Mouse (Mus musculus) heart, embryonic 11.5 days (tissue): ENCODE results near the gene Plcg2. TPM values are rescaled to one million over a fixed set of nuclear protein-coding genes. Genes with fewer than 3 reads are reported as not detected.

Source experiments
- ATAC-seq: fragments of 200-750 bp; cut with Nextera tagmentation; replicated peaks from 2 replicates; pipeline ENCODE4 v1.8.0; 2017; ENCODE audit warnings: moderate library complexity; ENCODE audit not compliant: insufficient number of reproducible peaks, low FRiP score, low TSS enrichment
- H3K27ac ChIP-seq: fragments of 300-500 bp; sonication (generic); 2 replicates; pipeline ENCODE4 v1.5.1; 2014; ENCODE audit warnings: mild to moderate bottlenecking, low read depth, low read length
- H3K27me3 ChIP-seq: fragments of 300-500 bp; sonication (generic); 2 replicates; pipeline ENCODE4 v1.6.1; 2014; ENCODE audit warnings: mild to moderate bottlenecking, low read length, mixed read lengths; ENCODE audit not compliant: control insufficient read depth, insufficient read depth
- H3K36me3 ChIP-seq: fragments of 300-500 bp; sonication (generic); 2 replicates; pipeline ENCODE4 v1.6.1; 2014; ENCODE audit warnings: mild to moderate bottlenecking, low read length, moderate library complexity, mixed read lengths; ENCODE audit not compliant: control insufficient read depth, insufficient read depth
- H3K4me1 ChIP-seq: fragments of 300-500 bp; sonication (generic); 2 replicates; pipeline ENCODE4 v1.6.1; 2014; ENCODE audit warnings: low read length; ENCODE audit not compliant: control insufficient read depth, insufficient read depth
- H3K4me2 ChIP-seq: fragments of 300-500 bp; sonication (generic); 2 replicates; pipeline ENCODE4 v1.6.1; 2014; ENCODE audit warnings: mild to moderate bottlenecking, moderate library complexity
- H3K4me3 ChIP-seq: fragments of 300-500 bp; sonication (generic); 2 replicates; pipeline ENCODE4 v1.5.1; 2014; ENCODE audit warnings: low read depth, low read length
- H3K9ac ChIP-seq: fragments of 300-500 bp; sonication (generic); 2 replicates; pipeline ENCODE4 v1.6.1; 2014; ENCODE audit warnings: mild to moderate bottlenecking, low read depth, low read length, moderate library complexity
- H3K9me3 ChIP-seq: fragments of 300-500 bp; sonication (generic); replicated peaks from 2 replicates; pipeline ENCODE4 v1.6.1; 2016; ENCODE audit warnings: low read length; ENCODE audit not compliant: control insufficient read depth
- WGBS: fragments of 180-500 bp; shearing (Covaris S2); extraction: QIAGEN DNeasy Blood & Tissue Kit; methylation state at CpG from one replicate; pipeline ENCODE4 v1.1.7; 2014; ENCODE audit not compliant: insufficient replicate concordance; 5-methylcytosine and 5-hydroxymethylcytosine counted together
- polyA plus RNA-seq: library from polyadenylated mRNA; unstranded; fragments of >200 nt; fragmentation: Nextera tagmentation; extraction: Ambion mirVana; gene quantifications from 2 replicates; pipeline ENCODE4 v1.2.1, GENCODE M21; 2014

Gene Plcg2
- polyA plus RNA-seq, 1 experiment from 2014 or later: 4.7 TPM

DNA sequence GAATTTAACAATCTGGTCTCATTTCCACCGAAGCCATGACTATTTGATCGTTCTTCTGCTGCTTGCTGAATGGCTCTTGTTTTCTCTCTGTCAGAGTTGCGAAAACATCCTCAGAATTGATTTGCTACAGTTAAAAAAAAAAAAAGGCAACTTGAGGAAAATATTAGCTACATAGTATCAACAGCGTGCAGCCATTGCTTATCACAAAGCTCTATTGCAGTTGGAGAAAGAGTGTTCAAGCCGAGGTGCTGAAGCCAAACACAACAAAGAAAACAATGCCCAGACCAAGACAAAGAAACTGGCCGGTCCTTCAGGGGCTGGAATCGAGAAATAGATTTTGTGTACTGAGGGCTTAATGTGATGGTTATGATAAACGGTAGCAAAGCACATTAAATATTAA lies 47.0 kb downstream of the Plcg2 start:
- Histone ChIP-seq H3K4me1 (peaks cover 15% of the 10 kb centered on the region), H3K4me3 (no peak overlapping the region), H3K27me3 (no peaks in the 10 kb centered on the region), H3K27ac (0 out of 2 replicates have a peak overlapping the region, but pooled peaks have one; percentile 50), H3K9me3 (no peaks in the 10 kb centered on the region), H3K36me3 (no peaks in the 10 kb centered on the region), H3K4me2 (no peak overlapping the region), H3K9ac (no peak overlapping the region)
- 63% methylated on average over 8 of the region's 8 CpGs for WGBS
- ATAC-seq: no peak

- Histone ChIP-seq H3K27me3 (no peaks in the 10 kb centered on the region), H3K4me3 (no peak overlapping the region), H3K4me2 (no peak overlapping the region), H3K4me1 (peaks cover 15% of the 10 kb centered on the region), H3K9me3 (no peaks in the 10 kb centered on the region), H3K36me3 (no peaks in the 10 kb centered on the region), H3K27ac (no peak overlapping the region), H3K9ac (no peak overlapping the region)
- 74% methylated on average over 5 of the region's 5 CpGs for WGBS
- ATAC-seq: no peak
These were observed 48.3 kb downstream of the Plcg2 start for GRCm38 (mm10) chr8:117546386-117546785.

GRCm38 (mm10) chr8:117547945-117548344 lies 49.9 kb downstream of the Plcg2 start:
- Histone ChIP-seq H3K27me3 (no peaks in the 10 kb centered on the region), H3K4me3 (no peak overlapping the region), H3K4me1 (peaks cover 15% of the 10 kb centered on the region), H3K9me3 (no peaks in the 10 kb centered on the region), H3K9ac (no peak overlapping the region), H3K4me2 (no peak overlapping the region), H3K27ac (no peak overlapping the region), H3K36me3 (no peaks in the 10 kb centered on the region)
- WGBS: 77% methylated on average over 5 of the region's 5 CpGs
- no peak for ATAC-seq

DNA sequence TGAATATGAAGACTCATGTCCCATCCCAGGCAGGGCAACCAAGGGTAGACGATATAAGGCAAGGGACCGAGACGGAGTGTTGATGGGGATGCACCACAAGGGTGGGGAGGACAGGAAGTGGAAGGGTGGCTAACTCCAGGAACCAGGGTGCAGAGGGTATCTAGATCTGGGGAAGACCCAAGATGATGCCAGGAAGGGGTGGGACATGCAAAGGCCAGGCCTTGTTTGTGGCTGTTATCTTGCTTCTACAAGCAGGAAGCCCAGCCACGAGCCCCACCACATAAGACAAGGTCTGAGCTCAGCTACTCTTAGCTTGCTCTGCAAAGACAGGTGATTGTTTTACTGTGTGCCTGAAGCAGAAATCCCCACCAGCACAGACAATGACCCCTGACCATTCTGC lies 50.4 kb downstream of the Plcg2 start:
- Histone ChIP-seq H3K36me3 (no peaks in the 10 kb centered on the region), H3K9ac (no peak overlapping the region), H3K4me3 (no peak overlapping the region), H3K27me3 (no peaks in the 10 kb centered on the region), H3K27ac (no peak overlapping the region), H3K4me1 (peaks cover 11% of the 10 kb centered on the region), H3K9me3 (no peaks in the 10 kb centered on the region), H3K4me2 (no peak overlapping the region)
- no peak for ATAC-seq
- 44% methylated on average over 4 of the region's 4 CpGs for WGBS

DNA sequence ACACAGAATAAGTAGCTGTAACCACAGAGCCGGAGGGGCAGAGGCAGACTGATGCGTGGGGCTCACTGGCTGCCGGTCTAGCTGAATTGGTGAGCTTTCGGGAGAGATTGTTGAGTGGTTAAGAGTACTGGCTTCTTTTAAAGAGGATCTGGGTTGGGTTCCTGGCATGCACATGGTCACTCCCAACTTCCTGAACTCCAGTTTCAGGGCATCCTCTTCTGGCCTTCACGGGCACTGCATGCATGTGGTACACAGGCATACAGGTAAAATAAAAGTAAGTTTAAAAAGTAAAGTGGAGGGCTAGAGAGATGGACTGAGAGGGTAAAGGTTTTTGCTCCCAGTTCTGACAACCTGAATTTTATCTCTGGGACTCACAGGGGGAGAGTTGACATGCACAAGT lies 52.4 kb downstream of the Plcg2 start:
- Histone ChIP-seq H3K36me3 (no peaks in the 10 kb centered on the region), H3K27ac (no peak overlapping the region), H3K9ac (no peak overlapping the region), H3K4me2 (no peak overlapping the region), H3K4me3 (no peak overlapping the region), H3K4me1 (no peaks in the 10 kb centered on the region), H3K27me3 (no peaks in the 10 kb centered on the region), H3K9me3 (no peaks in the 10 kb centered on the region)
- no peak for ATAC-seq
- 81% methylated on average over 5 of the region's 5 CpGs for WGBS

DNA sequence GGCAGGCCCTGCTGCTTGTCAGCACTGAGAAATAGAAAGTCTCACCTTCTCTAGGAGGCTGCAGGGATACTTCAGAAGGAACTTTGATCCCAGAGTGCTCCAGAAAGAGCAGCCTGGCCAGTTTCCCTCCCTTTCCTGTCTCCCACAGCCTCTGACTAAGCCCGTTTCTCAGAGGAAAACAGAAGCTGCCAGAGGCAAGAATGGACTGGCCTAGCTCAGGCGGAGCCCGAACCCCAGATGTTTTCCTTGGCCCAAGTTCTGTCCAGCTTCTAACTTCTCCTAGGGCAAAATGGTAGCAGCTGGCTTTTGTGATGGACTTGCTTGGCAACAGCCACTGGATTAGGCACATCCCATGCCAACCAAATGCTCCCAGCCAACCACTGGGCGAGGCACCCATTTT lies 62.9 kb downstream of the Plcg2 start:
- 60% methylated on average over 4 of the region's 4 CpGs for WGBS

GRCm38 (mm10) chr8:117561735-117562361 lies 63.8 kb downstream of the Plcg2 start:
- 18% methylated on average over 17 of the region's 17 CpGs for WGBS
- Histone ChIP-seq H3K27ac (no peak overlapping the region), H3K4me3 (peak overlapping the region; percentile 1; the same call in 1 of the 2 replicates)

More for the DNA sequence above, 62.9 kb downstream of the Plcg2 start:
- ATAC-seq: no peak
- Histone ChIP-seq H3K27me3 (peaks cover 12% of the 10 kb centered on the region), H3K9ac (no peak overlapping the region), H3K27ac (no peak overlapping the region), H3K36me3 (no peaks in the 10 kb centered on the region), H3K4me1 (no peaks in the 10 kb centered on the region), H3K9me3 (no peaks in the 10 kb centered on the region), H3K4me3 (no peak overlapping the region), H3K4me2 (no peak overlapping the region)

GRCm38 (mm10) chr8:117562445-117563014 lies 64.4 kb downstream of the Plcg2 start:
- no peaks in the 10 kb centered on the region for H3K4me1 ChIP-seq
- H3K4me2 ChIP-seq: peak overlapping the region; percentile 46
- H3K27ac ChIP-seq: no peak overlapping the region
- H3K4me3 ChIP-seq: peak overlapping the region; percentile 1; the same call in 1 of the 2 replicates
- H3K27me3 ChIP-seq: peaks cover 12% of the 10 kb centered on the region
- no peak for ATAC-seq
- no peaks in the 10 kb centered on the region for H3K9me3 ChIP-seq
- 29% methylated on average over 16 of the region's 16 CpGs for WGBS
- H3K36me3 ChIP-seq: no peaks in the 10 kb centered on the region
- no peak overlapping the region for H3K9ac ChIP-seq

More at GRCm38 (mm10) chr8:117561735-117562361, 63.8 kb downstream of the Plcg2 start:
- ATAC-seq: no peak; the same call in 1 of the 2 replicates
- peaks cover 12% of the 10 kb centered on the region for H3K27me3 ChIP-seq
- no peaks in the 10 kb centered on the region for H3K4me1 ChIP-seq
- no peaks in the 10 kb centered on the region for H3K9me3 ChIP-seq
- no peak overlapping the region for H3K9ac ChIP-seq
- peak overlapping the region; percentile 46 for H3K4me2 ChIP-seq
- no peaks in the 10 kb centered on the region for H3K36me3 ChIP-seq

- no peak for ATAC-seq
- H3K4me3 ChIP-seq: no peak overlapping the region
- no peak overlapping the region for H3K9ac ChIP-seq
- WGBS: 28% methylated on average over 5 of the region's 5 CpGs
- H3K36me3 ChIP-seq: no peaks in the 10 kb centered on the region
- H3K27ac ChIP-seq: no peak overlapping the region
- no peak overlapping the region for H3K4me2 ChIP-seq
- no peaks in the 10 kb centered on the region for H3K9me3 ChIP-seq
- no peaks in the 10 kb centered on the region for H3K4me1 ChIP-seq
- no peaks in the 10 kb centered on the region for H3K27me3 ChIP-seq
These were observed 71.3 kb downstream of the Plcg2 start for GRCm38 (mm10) chr8:117569409-117569808.
